Mouse (Mus musculus) megakaryocyte, embryonic 14.5 days (primary cell): Measurements from ENCODE around the gene Fkbp3. TPM values are rescaled to one million over a fixed set of nuclear protein-coding genes. Genes with fewer than 3 reads are reported as not detected.

Source experiments
- H3K27me3 ChIP-seq: replicated peaks from 2 replicates; pipeline ENCODE3; 2012; ENCODE audit warnings: inconsistent platforms
- H3K36me3 ChIP-seq: replicated peaks from 2 replicates; pipeline ENCODE3; 2012; ENCODE audit warnings: low read length, inconsistent platforms, mixed read lengths
- H3K4me1 ChIP-seq: 2 replicates; pipeline ENCODE4 v1.6.1; 2012; ENCODE audit warnings: inconsistent platforms
- H3K4me3 ChIP-seq: replicated peaks from 2 replicates; pipeline ENCODE3; 2012; ENCODE audit warnings: moderate library complexity, mild to moderate bottlenecking, inconsistent platforms
- H3K9me3 ChIP-seq: 2 replicates; pipeline ENCODE4 v1.6.1; 2012; ENCODE audit warnings: inconsistent platforms
- FLI1 ChIP-seq: IDR thresholded peaks from 2 replicates; pipeline ENCODE4 v1.6.1; 2012; ENCODE audit warnings: low read length, inconsistent platforms, mixed read lengths
- GATA1 ChIP-seq: IDR thresholded peaks from 3 replicates; pipeline ENCODE4 v1.6.1; 2012; ENCODE audit warnings: mixed read lengths, low read length, inconsistent platforms, borderline replicate concordance
- polyA plus RNA-seq: library from polyadenylated mRNA; stranded (reverse); fragments of >175 nt; gene quantifications from 2 replicates; pipeline ENCODE4 v1.2.3, GENCODE M21; 2012; ENCODE audit warnings: low replicate concordance; ENCODE audit not compliant: insufficient read depth

Fkbp3 gene
- polyA plus RNA-seq, 1 experiment = 40.1 TPM

DNA sequence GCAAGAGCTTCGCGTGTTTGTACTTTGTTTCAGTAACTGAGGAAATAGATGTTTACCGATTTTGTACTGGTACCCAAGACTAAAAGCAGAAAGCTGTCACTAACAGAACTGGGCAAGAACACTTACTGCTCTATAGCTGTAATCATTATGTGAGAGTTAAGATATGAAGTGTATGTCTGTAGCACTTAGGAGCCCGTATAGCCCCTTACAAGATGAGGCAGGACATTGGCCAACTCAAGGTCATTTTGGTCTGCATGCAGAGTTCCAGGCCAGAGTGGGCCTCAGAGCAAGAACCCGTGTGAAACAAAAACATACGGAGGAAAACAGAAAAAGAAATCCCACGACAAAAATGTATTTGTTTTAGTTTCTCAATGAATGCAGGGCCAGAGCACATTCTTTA is 844 bp upstream of the Fkbp3 start:
- H3K4me1 ChIP-seq = peaks cover 39% of the 10 kb centered on the region
- TF ChIP-seq GATA1 (no peak), FLI1 (no peak)
- no peaks in the 10 kb centered on the region for H3K9me3 ChIP-seq
- no peaks in the 10 kb centered on the region for H3K27me3 ChIP-seq
- H3K4me3 ChIP-seq = peak overlapping the region; percentile 98
- peaks cover 14% of the 10 kb centered on the region for H3K36me3 ChIP-seq

DNA sequence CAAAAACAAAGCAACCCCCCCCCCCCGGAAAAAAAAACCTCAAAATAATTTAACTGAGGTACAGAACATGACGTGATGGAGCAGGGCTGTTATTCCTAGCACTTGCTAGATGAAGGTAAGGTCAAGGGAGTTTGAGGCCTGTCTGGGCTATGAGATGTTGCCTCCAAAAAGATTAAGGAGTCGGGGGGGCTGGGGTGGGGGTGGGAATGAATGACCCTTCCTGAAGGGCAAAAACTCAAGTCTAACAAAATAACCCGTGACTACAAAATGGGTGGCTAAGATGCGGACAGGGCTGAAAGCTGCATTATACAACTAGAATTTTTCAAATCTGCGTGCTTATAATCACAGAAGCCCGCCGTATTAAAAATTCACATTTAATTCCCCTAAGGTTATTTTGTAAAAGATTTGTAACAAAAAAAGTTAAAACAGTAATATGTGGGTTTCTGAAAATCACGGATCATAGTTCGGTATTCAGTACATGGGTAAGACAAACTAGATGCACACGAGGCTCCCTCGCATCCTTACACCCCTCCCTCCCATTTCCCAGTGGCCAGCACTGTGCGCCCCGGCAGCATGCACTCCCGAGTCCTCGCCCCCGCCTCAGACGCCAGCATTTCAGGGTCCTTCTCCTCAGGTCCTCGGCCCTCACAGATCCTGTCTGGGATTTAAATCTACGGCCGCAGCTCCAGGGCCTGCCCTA is 746 bp downstream of the Fkbp3 start:
- Histone ChIP-seq H3K4me1 (peaks cover 39% of the 10 kb centered on the region), H3K4me3 (peak overlapping the region; percentile 98), H3K9me3 (no peaks in the 10 kb centered on the region), H3K36me3 (peaks cover 22% of the 10 kb centered on the region), H3K27me3 (no peaks in the 10 kb centered on the region)
- TF ChIP-seq FLI1 (no peak), GATA1 (no peak)

DNA sequence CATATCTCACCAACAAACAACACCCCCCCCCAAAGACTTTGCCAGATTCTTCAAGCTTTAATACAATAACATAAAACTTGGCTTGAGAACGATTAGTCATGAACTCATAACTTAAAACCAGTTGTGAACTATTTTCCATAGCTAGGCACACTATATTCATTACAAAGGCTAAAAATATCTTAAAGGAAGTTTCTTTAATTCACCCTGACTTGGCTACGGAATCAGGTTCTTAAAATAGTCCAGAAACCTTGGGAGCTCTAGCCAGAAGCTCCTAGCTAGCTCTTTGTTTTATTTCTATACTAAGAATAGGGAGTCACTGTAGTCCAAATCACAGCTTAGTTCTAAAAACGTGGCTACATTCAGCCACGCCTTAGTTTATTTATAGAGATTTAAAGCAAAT is 5.4 kb downstream of the Fkbp3 start:
- no peaks in the 10 kb centered on the region for H3K27me3 ChIP-seq

DNA sequence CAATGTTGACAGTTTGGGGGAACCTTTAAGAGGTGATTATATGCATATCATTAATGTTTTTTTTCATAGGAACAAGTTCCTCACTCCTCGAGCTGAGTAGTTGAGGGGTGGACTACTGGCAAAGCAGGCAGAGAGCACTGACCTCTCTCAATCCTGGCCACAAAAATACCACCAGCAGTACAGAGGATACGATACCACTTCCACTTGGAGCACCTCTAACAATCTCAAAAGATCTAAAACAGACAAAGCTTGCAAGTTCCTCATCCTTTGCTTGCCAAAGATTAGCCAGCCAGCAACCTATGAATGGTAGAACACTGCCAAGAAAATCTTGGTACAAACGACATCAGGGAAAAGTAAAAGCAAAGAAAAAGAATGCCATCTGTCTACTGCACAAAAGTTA is 7.6 kb downstream of the Fkbp3 start:
- no peaks in the 10 kb centered on the region for H3K27me3 ChIP-seq
- no peak for TF ChIP-seq GATA1
- TF ChIP-seq FLI1 = no peak
- H3K4me3 ChIP-seq = no peak overlapping the region
- peaks cover 79% of the 10 kb centered on the region for H3K36me3 ChIP-seq
- H3K9me3 ChIP-seq = no peaks in the 10 kb centered on the region
- peaks cover 8% of the 10 kb centered on the region; the same call in 1 of the 2 replicates for H3K4me1 ChIP-seq

More for the DNA sequence above, 5.4 kb downstream of the Fkbp3 start:
- Histone ChIP-seq H3K4me1 (peaks cover 16% of the 10 kb centered on the region; the same call in 1 of the 2 replicates), H3K36me3 (peaks cover 64% of the 10 kb centered on the region), H3K9me3 (no peaks in the 10 kb centered on the region), H3K4me3 (no peak overlapping the region)
- TF ChIP-seq GATA1 (no peak), FLI1 (no peak)

DNA sequence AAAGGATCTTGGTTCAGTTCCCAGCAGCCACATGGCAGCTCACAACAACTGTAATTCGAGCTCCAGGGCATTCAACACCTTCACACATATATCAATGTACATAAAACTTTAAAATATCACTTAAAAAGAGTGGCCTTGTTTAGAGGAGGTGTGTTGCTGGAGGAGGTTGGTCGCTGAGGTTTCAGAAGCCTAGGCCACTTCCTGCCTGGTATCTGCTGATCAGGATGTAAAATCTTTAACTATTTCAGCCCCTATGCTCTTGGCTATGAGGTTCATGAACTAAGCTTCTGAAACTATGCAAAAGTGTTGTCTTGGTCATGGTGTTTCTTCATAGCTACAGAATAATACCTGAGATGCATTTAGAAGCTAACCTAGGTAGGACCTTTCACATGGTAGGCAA is 8.6 kb downstream of the Fkbp3 start:
- Histone ChIP-seq H3K4me3 (no peak overlapping the region), H3K36me3 (peaks cover 87% of the 10 kb centered on the region)
- TF ChIP-seq GATA1 (no peak), FLI1 (no peak)

DNA sequence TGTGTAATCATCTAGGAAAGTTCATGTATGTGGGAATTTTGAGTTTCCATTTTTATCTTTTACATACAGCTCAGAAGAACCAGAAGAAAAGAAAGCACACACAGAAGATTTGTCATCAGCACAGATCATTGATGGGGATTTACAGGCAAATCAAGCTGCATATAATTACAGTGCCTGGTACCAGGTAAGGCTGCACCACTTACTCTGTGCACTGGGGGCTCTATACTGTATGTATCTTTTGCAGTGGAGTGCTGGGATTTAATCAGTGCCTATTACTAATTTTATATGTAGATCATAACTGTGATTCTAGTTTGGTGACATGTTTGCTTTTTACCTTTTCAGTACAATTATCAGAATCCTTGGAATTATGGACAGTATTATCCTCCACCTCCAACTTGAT is 12.7 kb downstream of the Fkbp3 start:
- H3K4me1 ChIP-seq = peaks cover 8% of the 10 kb centered on the region; the same call in 1 of the 2 replicates
- peaks cover 95% of the 10 kb centered on the region for H3K36me3 ChIP-seq
- no peak overlapping the region for H3K4me3 ChIP-seq
- H3K9me3 ChIP-seq = no peaks in the 10 kb centered on the region
- TF ChIP-seq FLI1 (no peak), GATA1 (no peak)
- no peaks in the 10 kb centered on the region for H3K27me3 ChIP-seq

More for the DNA sequence above, 8.6 kb downstream of the Fkbp3 start:
- H3K9me3 ChIP-seq = no peaks in the 10 kb centered on the region
- H3K27me3 ChIP-seq = no peaks in the 10 kb centered on the region
- H3K4me1 ChIP-seq = peaks cover 8% of the 10 kb centered on the region; the same call in 1 of the 2 replicates

DNA sequence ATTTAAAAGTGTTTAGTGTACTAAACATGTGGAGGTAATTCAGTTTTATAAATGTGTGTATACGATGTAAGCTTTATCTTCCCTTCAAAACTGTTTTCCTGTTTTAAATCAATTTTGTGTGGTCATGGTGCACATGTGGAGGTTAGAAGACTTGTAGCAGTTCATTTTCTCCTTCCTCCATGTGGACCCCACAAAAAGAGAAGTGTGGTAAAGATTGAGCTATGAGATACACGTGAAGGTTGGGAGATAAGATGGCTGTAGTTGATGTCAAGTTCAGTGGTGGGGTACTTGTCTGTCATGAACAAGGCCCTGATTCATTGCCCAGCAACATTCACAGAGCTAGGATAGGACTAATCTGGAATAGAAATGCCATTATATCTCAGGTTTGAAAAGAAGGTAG is 15.6 kb downstream of the Fkbp3 start:
- TF ChIP-seq GATA1 = no peak
- TF ChIP-seq FLI1 = no peak
- Histone ChIP-seq H3K36me3 (peaks cover 94% of the 10 kb centered on the region), H3K27me3 (no peaks in the 10 kb centered on the region), H3K9me3 (no peaks in the 10 kb centered on the region), H3K4me3 (no peak overlapping the region), H3K4me1 (no peaks in the 10 kb centered on the region)

DNA sequence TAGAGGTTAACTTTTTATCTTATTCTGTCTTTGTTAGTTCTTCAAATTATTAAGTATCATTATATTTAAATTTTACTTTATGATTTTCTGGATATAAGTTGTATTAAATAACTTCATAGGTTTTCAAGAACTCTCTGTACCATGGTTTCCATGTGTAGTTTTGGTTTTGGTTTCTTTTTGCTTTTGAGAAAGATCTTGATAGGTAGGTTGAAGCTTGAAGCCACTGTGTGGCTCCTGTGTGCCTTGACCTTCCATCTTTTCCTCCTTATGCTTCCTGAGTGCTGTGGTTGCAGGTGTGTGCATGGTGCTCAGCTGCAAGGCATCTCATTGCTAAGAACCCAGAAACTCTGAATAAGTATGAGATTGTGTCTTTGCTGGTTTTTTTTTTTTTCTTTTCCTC is 25.0 kb downstream of the Fkbp3 start:
- H3K4me3 ChIP-seq = no peak overlapping the region
- H3K4me1 ChIP-seq = peaks cover 3% of the 10 kb centered on the region; the same call in 1 of the 2 replicates
- no peak for TF ChIP-seq GATA1
- TF ChIP-seq FLI1 = no peak
- no peaks in the 10 kb centered on the region for H3K27me3 ChIP-seq
- H3K9me3 ChIP-seq = no peaks in the 10 kb centered on the region
- peaks cover 85% of the 10 kb centered on the region for H3K36me3 ChIP-seq

DNA sequence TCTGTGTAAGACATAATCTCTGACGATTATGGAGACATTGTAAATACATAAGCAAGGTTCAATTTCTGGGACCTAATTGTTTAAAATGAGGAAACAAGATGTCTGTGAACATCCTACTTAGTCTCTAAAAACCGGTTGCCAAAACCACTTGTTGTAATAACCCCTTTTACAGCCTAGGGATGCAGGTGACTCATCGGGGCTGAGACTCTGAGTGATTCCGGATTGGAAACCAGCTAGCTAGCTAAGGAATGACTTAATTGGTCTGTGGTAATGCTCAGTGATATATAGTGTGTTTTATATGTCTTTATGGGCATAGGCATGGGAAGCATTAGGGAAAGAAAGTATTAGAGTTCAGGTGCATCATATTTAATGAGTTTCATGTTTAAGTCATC is 36.3 kb downstream of the Fkbp3 start:
- peaks cover 16% of the 10 kb centered on the region for H3K36me3 ChIP-seq
- H3K27me3 ChIP-seq = no peaks in the 10 kb centered on the region
- TF ChIP-seq FLI1 = no peak
- TF ChIP-seq GATA1 = no peak
- no peaks in the 10 kb centered on the region for H3K9me3 ChIP-seq
- H3K4me1 ChIP-seq = peaks cover 22% of the 10 kb centered on the region
- peak overlapping the region; percentile 99 for H3K4me3 ChIP-seq

DNA sequence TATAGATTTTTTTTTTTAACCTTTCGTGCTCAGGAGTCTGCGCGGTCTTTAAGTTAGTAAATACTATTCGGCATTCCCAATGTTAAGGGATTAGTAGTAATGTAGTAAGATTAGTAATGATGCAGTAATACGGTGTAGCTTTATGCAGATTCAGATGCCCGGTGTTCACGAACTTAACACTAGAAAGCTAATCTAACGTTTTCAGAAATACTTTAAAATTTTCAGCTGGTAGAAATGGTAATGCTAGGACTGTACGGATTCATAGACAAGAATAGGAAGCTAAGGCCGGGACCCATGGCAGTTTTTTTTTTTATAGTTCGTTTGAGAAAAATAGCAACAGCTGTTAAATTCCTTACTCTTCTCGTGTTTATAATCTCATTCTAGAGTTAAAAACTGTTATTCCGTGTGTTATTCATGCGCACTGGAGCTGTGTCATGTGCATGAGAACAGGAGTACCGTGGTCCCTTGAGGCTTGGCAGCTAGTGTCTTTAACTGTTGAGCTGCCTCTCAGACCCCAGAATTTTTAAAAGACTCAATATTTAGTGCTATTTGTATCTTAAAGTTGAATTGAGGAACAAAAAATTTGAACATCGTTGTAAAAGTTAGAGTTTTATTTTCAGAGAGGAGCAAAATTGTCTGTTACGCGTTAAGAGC is 36.8 kb downstream of the Fkbp3 start:
- TF ChIP-seq GATA1 (no peak), FLI1 (no peak)
- Histone ChIP-seq H3K36me3 (peaks cover 11% of the 10 kb centered on the region), H3K4me3 (peak overlapping the region; percentile 99), H3K9me3 (no peaks in the 10 kb centered on the region), H3K4me1 (peaks cover 22% of the 10 kb centered on the region), H3K27me3 (no peaks in the 10 kb centered on the region)
